Comparison of ENCODE assay signal across 12 mouse cellular contexts in genomic region chr7:80457831-80458343, GRCm38 (mm10). TPM values are rescaled to one million over a fixed set of nuclear protein-coding genes. Genes with fewer than 3 reads are reported as not detected.
A peak's percentile ranks its signal among the peaks of the same experiment; 100 is the strongest.
DNase-seq lines count a peak whose midpoint lies in the region; ATAC-seq and TF ChIP-seq lines count a peak whose summit lies in the region.
"Had no signal": no experiment of that assay in that cellular context is flagged by ENCODE, and none has a peak within 500 bp of the region (broad histone marks: within the 10 kb centered on the region; RNA-seq: fewer than 3 reads in every experiment).

No protein-coding gene starts in this region.

- peak overlapping the region; percentile 72 for H3K27ac ChIP-seq in gastrocnemius, adult 2 months
- H3K27ac ChIP-seq in lung, embryonic 14.5 days (ENCODE audit: low read depth), result no peak overlapping the region; the same call in 1 of the 2 replicates
- peak overlapping the region; percentile 78 for H3K27ac ChIP-seq in embryonic facial prominence, embryonic 15.5 days (replicated peaks)
- peak overlapping the region; percentile 61; the same call in 1 of the 2 replicates for H3K27ac ChIP-seq in liver, embryonic 15.5 days (replicated peaks)
- H3K27ac ChIP-seq: forebrain, embryonic 10.5 days; hindbrain, embryonic 13.5 days had no signal

- no peak overlapping the region for H3K9ac ChIP-seq in lung, embryonic 14.5 days
- no peak overlapping the region for H3K9ac ChIP-seq in embryonic facial prominence, embryonic 15.5 days
- H3K9ac ChIP-seq in liver, embryonic 15.5 days, result no peak overlapping the region

- DNase-seq in gastrocnemius, adult 2 months, result no peak
- no peak for DNase-seq in gastrocnemius, postnatal 4 days (ENCODE audit: low spot score in 2 of 2)
- peak; percentile 27 for DNase-seq in lung, embryonic 14.5 days
- DNase-seq in lung, adult 2 months, result no peak
- DNase-seq in ovary, postnatal 10 days (ENCODE audit: low spot score), result no peak
- DNase-seq: kidney, adult 18-20 months; thymus, postnatal 14 days had no signal

- no peak overlapping the region for H3K4me2 ChIP-seq in lung, embryonic 14.5 days
- no peak overlapping the region for H3K4me2 ChIP-seq in embryonic facial prominence, embryonic 15.5 days (replicated peaks)
- no peak overlapping the region for H3K4me2 ChIP-seq in liver, embryonic 15.5 days
- H3K4me2 ChIP-seq: hindbrain, embryonic 13.5 days had no signal

- no peak for TF ChIP-seq CTCF in gastrocnemius, adult 2 months (IDR thresholded peaks at IDR 0.05)
- TF ChIP-seq CTCF in lung, embryonic 14.5 days (IDR thresholded peaks at IDR 0.05; ENCODE audit: low read depth), result no peak
- TF ChIP-seq CTCF in lung, adult 2 months (IDR thresholded peaks at IDR 0.05; ENCODE audit: insufficient read depth, low read length), result no peak

- peaks cover 70% of the 10 kb centered on the region for H3K36me3 ChIP-seq in lung, embryonic 14.5 days (ENCODE audit: insufficient read depth)
- peaks cover 17% of the 10 kb centered on the region for H3K36me3 ChIP-seq in embryonic facial prominence, embryonic 15.5 days
- H3K36me3 ChIP-seq in liver, embryonic 15.5 days (replicated peaks), result peaks cover 98% of the 10 kb centered on the region

- H3K27me3 ChIP-seq in lung, embryonic 14.5 days (ENCODE audit: insufficient read depth, low read length), result no peaks in the 10 kb centered on the region
- no peaks in the 10 kb centered on the region for H3K27me3 ChIP-seq in embryonic facial prominence, embryonic 15.5 days
- H3K27me3 ChIP-seq in liver, embryonic 15.5 days, result no peaks in the 10 kb centered on the region
- H3K27me3 ChIP-seq: hindbrain, embryonic 13.5 days had no signal

- 62% methylated on average over 3 of the region's 3 CpGs for WGBS in lung, embryonic 14.5 days
- 48% methylated on average over 3 of the region's 3 CpGs for WGBS in lung, adult 2 months
- 53% methylated on average over 3 of the region's 3 CpGs for WGBS in embryonic facial prominence, embryonic 15.5 days
- 83% methylated on average over 3 of the region's 3 CpGs for WGBS in liver, embryonic 15.5 days (ENCODE audit: insufficient replicate concordance)

- peak overlapping the region; percentile 40; the same call in 1 of the 2 replicates for H3K4me3 ChIP-seq in gastrocnemius, adult 2 months
- no peak overlapping the region for H3K4me3 ChIP-seq in lung, embryonic 14.5 days (ENCODE audit: low read depth, low read length)
- H3K4me3 ChIP-seq in lung, adult 2 months (replicated peaks; ENCODE audit: extremely low read depth, low read depth, low read length), result no peak overlapping the region
- H3K4me3 ChIP-seq in embryonic facial prominence, embryonic 15.5 days (replicated peaks), result no peak overlapping the region
- H3K4me3 ChIP-seq in liver, embryonic 15.5 days (replicated peaks), result no peak overlapping the region
- H3K4me3 ChIP-seq: forebrain, embryonic 10.5 days; hindbrain, embryonic 13.5 days had no signal

- intact Hi-C loops in gastrocnemius, adult 2 months (cut with DNase I), result loop anchor here (5.0 kb wide), 1 partner anchor 51 kb away; the partner anchor contains the start of gene Furin

- H3K4me1 ChIP-seq in lung, embryonic 14.5 days (ENCODE audit: insufficient read depth), result no peaks in the 10 kb centered on the region
- peaks cover 5% of the 10 kb centered on the region; the same call in 1 of the 2 replicates for H3K4me1 ChIP-seq in lung, adult 2 months (ENCODE audit: control insufficient read depth, insufficient read depth, low read length)
- H3K4me1 ChIP-seq in embryonic facial prominence, embryonic 15.5 days, result peaks cover 30% of the 10 kb centered on the region
- H3K4me1 ChIP-seq in liver, embryonic 15.5 days (replicated peaks), result peaks cover 30% of the 10 kb centered on the region
- H3K4me1 ChIP-seq: forebrain, embryonic 10.5 days; hindbrain, embryonic 13.5 days had no signal

- ATAC-seq in lung, embryonic 14.5 days (ENCODE audit: insufficient read depth), result no peak
- no peak for ATAC-seq in embryonic facial prominence, embryonic 15.5 days (ENCODE audit: insufficient number of reproducible peaks, low FRiP score, low TSS enrichment, low read depth)
- no peak for ATAC-seq in liver, embryonic 15.5 days (ENCODE audit: insufficient read depth)
- no peak for ATAC-seq in monocyte, adult 5-6 weeks (replicated peaks; ENCODE audit: insufficient number of reproducible peaks, low FRiP score, low TSS enrichment, poor library complexity, severe bottlenecking)

- TF ChIP-seq POLR2A in lung, adult 2 months (IDR thresholded peaks at IDR 0.05; ENCODE audit: borderline replicate concordance, extremely low read depth, low read depth, low read length), result no peak

- no peaks in the 10 kb centered on the region for H3K9me3 ChIP-seq in lung, embryonic 14.5 days (ENCODE audit: low read depth, low read length)
- no peaks in the 10 kb centered on the region for H3K9me3 ChIP-seq in embryonic facial prominence, embryonic 15.5 days (replicated peaks)
- no peaks in the 10 kb centered on the region for H3K9me3 ChIP-seq in liver, embryonic 15.5 days (replicated peaks)
- H3K9me3 ChIP-seq: forebrain, embryonic 10.5 days; hindbrain, embryonic 13.5 days had no signal

RNA-seq across cellular contexts. Expression of gene Furin, which starts 52.7 kb away (rescaled TPM):
- total RNA-seq in gastrocnemius, adult 2 months (2021), result 10 to 100 TPM; 48.5 to 49.0 TPM
- 10 to 100 TPM; 73.8 to 77.6 TPM for total RNA-seq in gastrocnemius, postnatal 4 days (2021)
- polyA plus RNA-seq in lung, embryonic 14.5 days (2014; fragmentation: Nextera tagmentation; extraction: Ambion mirVana), result 18.0 and 19.4 TPM in 2 replicates
- 106 and 114 TPM in 2 replicates for polyA plus RNA-seq in lung, adult 2 months (2012; rRNA removed)
- 16.0 and 16.7 TPM in 2 replicates for polyA plus RNA-seq in embryonic facial prominence, embryonic 15.5 days (2015; fragmentation: Nextera tagmentation; extraction: Ambion mirVana)
- polyA plus RNA-seq in liver, embryonic 15.5 days (2015; fragmentation: Nextera tagmentation; extraction: Ambion mirVana), result 8.0 and 9.8 TPM in 2 replicates
- 31.1 to 46.2 TPM (median 34.3 TPM) in 3 replicates for total RNA-seq in monocyte, adult 5-6 weeks (2017)
